Mouse (Mus musculus) layer of hippocampus, adult 2 months (tissue): ENCODE data around the gene Gar1. TPM values are rescaled to one million over a fixed set of nuclear protein-coding genes. Genes with fewer than 3 reads are reported as not detected.

Source experiments
- DNase-seq, 2 experiments: peaks; one replicate each; pipeline ENCODE4 v3.0.0; 2022; ENCODE audit warnings: low spot score in 2 of 2
- H3K27ac ChIP-seq: fragments of 200-600 bp; 2 replicates; pipeline ENCODE4 v1.8.1; 2022
- H3K4me3 ChIP-seq: fragments of 200-600 bp; 2 replicates; pipeline ENCODE4 v1.8.1; 2022; ENCODE audit warnings: mild to moderate bottlenecking
- CTCF ChIP-seq: fragments of 200-600 bp; conservative IDR thresholded peaks from 2 replicates; pipeline ENCODE4 v1.8.1; 2022; ENCODE audit warnings: antibody characterized with exemption, mild to moderate bottlenecking, moderate library complexity
- long read RNA-seq, 2 experiments: library from polyadenylated mRNA; stranded (forward); transcript quantifications; one replicate each; pipeline ENCODE4 v2.0.0; 2021; ENCODE audit warnings: borderline mapping rate in 2 of 2
- total RNA-seq, 2 experiments: library from RNA; stranded (reverse); gene quantifications; 2 replicates each; pipeline ENCODE4 v1.2.3; 2021

Gene Gar1
- total RNA-seq: 10 to 100 TPM; 45.1 to 50.5 TPM
- long read RNA-seq, experiment 1, transcript Gar1-201 (7 exons, 1,271 nt): major isoform, 6 of 11 reads
- long read RNA-seq, experiment 1, partial matches to known transcripts: 4 of 11 reads
- long read RNA-seq, experiment 1, other reads (novel, unspliced or antisense): 0 of 11 reads
- long read RNA-seq, experiment 2, partial matches to known transcripts: 7 of 16 reads
- long read RNA-seq, experiment 2, other reads (novel, unspliced or antisense): 4 of 16 reads

DNA sequence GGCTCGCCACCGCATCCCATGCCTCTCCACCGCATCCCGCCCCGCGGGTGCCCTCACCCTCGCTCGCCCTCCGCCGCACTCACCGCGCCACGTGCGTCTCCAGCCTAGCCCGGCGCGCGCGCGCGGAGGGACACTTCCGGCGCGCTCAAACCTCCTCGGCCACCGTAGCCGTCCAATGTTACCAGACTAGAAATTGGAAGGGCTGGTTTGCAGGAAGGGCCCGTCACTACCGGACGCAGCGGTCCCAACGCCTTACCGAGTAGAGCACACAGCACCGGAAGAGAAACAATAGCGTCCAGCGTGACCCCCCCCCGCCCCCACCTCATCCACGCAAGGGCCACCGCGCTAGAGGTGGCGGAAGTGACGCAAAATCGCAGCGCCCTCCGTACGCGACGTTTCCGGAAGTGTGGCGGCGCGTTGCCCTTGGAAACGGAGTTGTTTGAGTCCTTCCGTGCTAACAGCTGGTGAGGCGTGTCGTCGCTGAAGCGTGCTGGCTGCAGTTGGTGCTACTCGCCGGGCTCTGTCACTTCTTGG is at the start of gene Gar1:
Gene Gar1, minus strand, starts transcription at position 362 of the 534 bp plus-strand sequence.
- TF ChIP-seq CTCF: no peak
- DNase-seq: peak; percentile 94

DNA sequence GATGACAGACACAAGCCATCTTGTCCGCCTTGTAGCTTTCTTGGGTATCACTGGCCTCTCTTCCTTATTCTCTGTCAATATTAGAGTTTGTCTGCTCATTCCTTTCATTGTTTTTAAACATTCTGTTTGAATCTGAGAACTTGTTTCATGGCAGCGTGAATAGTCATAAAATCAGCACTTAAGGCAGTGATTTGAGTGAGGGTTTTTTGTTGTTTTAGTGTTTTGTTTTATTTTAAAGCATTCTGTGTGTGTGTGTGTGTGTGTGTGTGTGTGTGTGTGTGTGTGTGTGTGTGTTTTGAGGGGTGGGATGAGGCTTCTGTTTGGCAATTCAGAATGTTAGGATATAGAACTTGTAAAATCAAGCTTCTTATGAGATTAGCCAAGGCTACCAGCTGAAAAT is 48.7 kb upstream of the Gar1 start:
- no peak for TF ChIP-seq CTCF
- H3K4me3 ChIP-seq: no peak overlapping the region
- no peak overlapping the region for H3K27ac ChIP-seq
- no peak for DNase-seq

More for the DNA sequence above, at the start of gene Gar1:
- Histone ChIP-seq H3K27ac (peak within 1 kb of the TSS; percentile 89), H3K4me3 (peak within 1 kb of the TSS; percentile 99)

DNA sequence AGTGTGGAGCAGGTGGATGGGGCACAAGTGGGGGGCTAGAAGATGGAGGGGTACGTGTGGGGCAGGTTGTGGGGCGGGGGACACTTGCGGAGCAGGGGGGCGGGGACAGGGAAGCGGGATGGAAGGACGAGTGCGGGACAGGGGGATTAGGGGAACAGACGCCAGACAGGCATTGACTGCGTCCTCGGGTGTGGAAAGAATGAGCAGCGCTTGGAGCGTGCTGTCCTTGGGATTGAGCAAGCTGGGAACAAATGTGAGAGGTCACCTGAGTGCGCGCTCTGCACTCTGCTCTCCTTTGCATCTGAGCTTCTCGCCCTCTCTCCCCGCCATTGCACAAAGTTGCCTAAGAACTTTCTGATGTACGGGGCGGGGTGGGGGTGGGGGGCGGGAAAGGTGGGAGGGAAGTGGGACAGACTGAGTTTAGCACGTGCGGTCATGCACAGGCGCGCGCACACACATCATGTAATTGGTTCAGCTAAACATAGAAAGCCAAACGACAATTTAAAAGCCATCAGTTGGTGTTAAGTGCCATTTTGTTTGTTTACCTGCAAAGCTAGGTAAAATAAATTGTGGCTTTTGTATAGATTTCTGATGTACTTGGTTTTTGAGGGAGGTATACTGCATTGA is 48.0 kb upstream of the Gar1 start:
- Histone ChIP-seq H3K4me3 (peak overlapping the region; percentile 82), H3K27ac (peak overlapping the region; percentile 91; the same call in 1 of the 2 replicates)
- TF ChIP-seq CTCF: no peak
- DNase-seq: no peak

DNA sequence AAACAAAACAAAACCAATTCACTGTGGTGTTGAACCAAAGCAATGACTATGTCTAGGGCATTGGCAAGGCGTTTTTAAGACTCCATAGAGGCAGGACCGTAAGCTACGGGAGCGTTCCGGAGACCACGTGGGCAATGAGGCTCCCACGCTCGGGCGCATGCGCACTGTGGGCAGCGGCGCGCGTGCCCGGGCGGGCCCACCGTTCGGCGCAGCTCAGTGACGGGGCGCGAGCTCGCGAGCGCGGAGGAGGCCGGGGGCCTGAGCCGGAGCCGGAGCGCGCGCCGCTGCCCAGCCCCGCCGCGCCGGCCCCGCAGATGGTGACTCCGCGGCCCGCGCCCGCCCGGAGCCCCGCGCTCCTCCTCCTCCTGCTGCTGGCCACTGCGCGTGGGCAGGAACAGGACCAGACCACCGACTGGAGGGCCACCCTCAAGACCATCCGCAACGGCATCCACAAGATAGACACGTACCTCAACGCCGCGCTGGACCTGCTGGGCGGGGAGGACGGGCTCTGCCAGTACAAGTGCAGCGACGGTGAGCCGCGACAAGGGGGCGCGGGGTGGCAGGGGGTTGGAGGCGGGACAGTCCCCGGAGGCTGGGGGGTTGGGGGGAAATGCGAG is 47.3 kb upstream of the Gar1 start, which contains the start of gene Pla2g12a:
Gene Pla2g12a, plus strand, starts transcription at position 202 of the 617 bp plus-strand sequence.
- peak within 1 kb of the TSS; percentile 91 for H3K27ac ChIP-seq
- peak within 1 kb of the TSS; percentile 82 for H3K4me3 ChIP-seq
- TF ChIP-seq CTCF: peak; percentile 41
- DNase-seq: peak; percentile 91 to 95

DNA sequence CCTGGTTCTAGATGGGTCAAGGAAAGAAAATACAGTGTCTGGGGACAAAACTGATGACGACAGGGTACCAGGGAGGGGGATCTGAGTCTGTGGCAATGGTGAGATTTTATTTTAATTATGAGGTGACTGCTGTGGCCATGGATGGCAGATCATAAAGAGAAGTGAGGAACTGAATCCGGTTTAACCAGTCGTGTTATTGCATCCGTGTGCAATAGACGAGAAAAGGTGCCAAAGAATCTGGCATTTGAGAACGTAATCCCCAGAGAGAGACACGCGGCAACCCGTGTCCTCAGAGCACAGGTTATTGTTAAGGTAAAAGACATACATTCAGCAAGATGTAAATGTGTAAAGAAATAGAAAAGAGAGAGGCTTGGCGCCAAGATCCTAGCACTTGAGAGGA is 46.1 kb upstream of the Gar1 start:
- Histone ChIP-seq H3K4me3 (no peak overlapping the region), H3K27ac (no peak overlapping the region)
- no peak for DNase-seq
- TF ChIP-seq CTCF: no peak

DNA sequence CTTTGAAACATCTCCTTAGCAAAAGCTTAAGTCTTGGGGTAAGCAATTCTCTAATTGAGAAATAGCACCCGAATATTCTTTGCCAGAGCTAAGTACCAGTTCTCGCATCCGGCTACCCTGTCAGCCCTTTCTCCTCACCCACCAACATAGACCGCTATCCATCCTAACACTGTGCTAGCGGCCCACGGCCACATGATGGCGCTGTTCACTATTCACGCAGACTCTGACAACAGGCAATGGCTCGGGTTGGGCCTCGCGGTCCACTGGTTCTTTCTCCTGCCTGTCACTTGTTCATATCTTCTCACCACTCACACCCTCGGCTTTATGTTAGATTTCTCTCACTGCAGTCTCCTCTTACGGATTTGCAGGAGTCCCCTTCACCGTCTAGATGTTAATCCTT is 32.5 kb upstream of the Gar1 start:
- H3K27ac ChIP-seq: no peak overlapping the region
- peak in 1 of 2 experiments; percentile 39 for DNase-seq
- no peak overlapping the region for H3K4me3 ChIP-seq
- TF ChIP-seq CTCF: peak; percentile 79

DNA sequence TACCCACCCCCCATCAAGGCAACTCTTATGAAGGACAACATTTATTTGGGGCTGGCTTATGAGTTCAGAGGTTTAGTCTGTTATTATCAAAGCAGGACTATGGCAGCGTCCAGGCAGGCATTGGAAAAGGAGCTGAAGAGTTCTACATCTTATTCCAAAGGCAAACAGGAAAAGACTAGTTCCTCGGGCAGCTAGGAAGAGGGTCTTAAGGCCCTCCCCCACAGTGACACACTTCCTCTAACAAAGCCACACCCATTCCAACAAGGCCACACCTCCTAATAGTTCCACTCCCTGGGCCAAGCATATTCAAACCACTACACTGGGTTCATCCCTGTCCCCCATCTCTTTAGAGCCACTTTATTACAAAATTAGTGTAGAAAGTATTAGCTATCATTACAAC is 31.4 kb upstream of the Gar1 start:
- Histone ChIP-seq H3K4me3 (no peak overlapping the region), H3K27ac (no peak overlapping the region)
- TF ChIP-seq CTCF: no peak
- DNase-seq: no peak

DNA sequence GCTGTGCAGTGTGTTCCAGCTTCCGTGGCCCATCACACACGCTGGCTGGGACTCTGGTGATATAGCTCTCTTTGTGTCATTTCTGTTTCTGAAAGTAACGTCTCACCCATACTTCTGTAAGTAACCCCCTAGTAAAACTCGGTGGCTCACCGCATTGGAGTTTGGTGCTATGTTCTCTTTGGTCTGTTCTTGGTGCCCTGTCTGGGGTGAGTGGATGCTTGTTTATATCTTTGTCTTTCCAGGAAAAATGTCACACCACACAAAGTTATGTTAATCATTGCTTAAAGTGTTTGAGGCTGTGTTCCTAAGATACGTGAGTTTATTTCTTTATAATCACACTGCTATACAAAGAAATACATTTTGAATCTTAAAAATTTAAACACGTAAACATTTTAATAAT is 15.7 kb upstream of the Gar1 start:
- TF ChIP-seq CTCF: no peak
- Histone ChIP-seq H3K27ac (no peak overlapping the region), H3K4me3 (no peak overlapping the region)
- no peak for DNase-seq

DNA sequence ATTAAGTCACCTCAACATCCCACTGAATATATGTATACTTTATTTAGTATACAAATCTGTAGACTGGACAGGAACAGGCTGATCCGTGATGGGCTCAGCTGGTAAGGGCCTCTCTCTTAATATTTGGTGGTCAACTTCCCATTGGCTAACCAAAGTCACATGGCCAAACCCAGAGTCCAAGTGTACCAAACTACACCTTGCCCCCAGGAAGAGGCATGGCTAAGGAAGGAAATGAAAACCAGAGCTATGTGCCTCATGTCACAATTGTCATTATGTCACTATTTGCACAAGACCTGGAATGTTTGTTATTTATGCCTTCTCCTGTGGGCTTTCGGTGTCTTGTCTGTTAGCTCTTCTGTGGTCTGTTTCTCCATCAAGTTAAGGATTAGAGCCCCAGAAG is 14.7 kb upstream of the Gar1 start:
- Histone ChIP-seq H3K27ac (no peak overlapping the region), H3K4me3 (no peak overlapping the region)
- DNase-seq: no peak
- TF ChIP-seq CTCF: no peak

- TF ChIP-seq CTCF: no peak
- no peak overlapping the region for H3K27ac ChIP-seq
- no peak overlapping the region for H3K4me3 ChIP-seq
- DNase-seq: no peak
Measured at GRCm38 (mm10) chr3:129838017-129838416, 6.8 kb upstream of the Gar1 start.

- Histone ChIP-seq H3K27ac (no peak overlapping the region), H3K4me3 (no peak overlapping the region)
- no peak for TF ChIP-seq CTCF
- no peak for DNase-seq
Measured at GRCm38 (mm10) chr3:129836965-129837364, 5.8 kb upstream of the Gar1 start.

DNA sequence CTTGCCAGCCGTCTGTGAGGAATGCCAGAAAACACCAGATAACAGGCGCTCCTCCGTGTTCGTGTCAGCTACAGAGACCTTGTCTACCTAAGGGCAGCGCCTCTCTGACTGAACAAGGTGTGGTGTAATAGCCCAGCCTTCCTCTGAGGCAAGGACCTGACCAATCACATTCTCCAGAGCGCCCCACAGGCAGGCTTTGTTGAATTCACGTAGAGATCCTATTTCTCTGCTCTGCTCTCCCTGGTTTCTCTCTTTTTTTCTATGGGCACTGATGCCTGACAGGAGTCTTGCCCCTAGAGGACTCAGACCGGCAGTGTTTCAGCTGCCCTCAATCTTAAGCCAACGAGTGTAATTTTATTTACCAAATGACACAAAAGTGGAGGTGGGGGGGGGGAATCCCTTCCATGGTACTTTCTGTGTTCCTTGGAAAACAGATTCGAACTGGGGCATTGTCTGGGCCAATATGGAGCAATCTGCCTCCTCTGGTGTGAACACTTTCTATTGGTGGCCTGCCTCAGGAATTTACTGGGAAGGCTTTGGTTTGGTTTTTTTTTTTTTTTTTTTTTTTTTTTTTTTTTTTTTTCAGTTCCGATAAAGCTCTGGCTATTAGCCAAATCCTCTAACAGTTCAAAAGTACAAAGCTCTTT is 5.0 kb upstream of the Gar1 start:
- no peak for TF ChIP-seq CTCF
- Histone ChIP-seq H3K4me3 (no peak overlapping the region), H3K27ac (no peak overlapping the region)
- DNase-seq: no peak

- Histone ChIP-seq H3K4me3 (no peak within 1 kb of the TSS), H3K27ac (no peak within 1 kb of the TSS)
- no peak for TF ChIP-seq CTCF
- no peak for DNase-seq
Measured at GRCm38 (mm10) chr3:129835388-129835934, 4.3 kb upstream of the Gar1 start, which contains the start of gene Cfi. Gene Cfi, plus strand, starts transcription at chr3:129835884.
